Mouse (Mus musculus) megakaryocyte, embryonic 14.5 days (primary cell): ENCODE results near the gene Orai3.

Experiments
- FLI1 ChIP-seq: IDR thresholded peaks from 2 replicates; pipeline ENCODE4 v1.6.1; 2012; ENCODE audit warnings: low read length, inconsistent platforms, mixed read lengths
- GATA1 ChIP-seq: IDR thresholded peaks from 3 replicates; pipeline ENCODE4 v1.6.1; 2012; ENCODE audit warnings: mixed read lengths, low read length, inconsistent platforms, borderline replicate concordance

DNA sequence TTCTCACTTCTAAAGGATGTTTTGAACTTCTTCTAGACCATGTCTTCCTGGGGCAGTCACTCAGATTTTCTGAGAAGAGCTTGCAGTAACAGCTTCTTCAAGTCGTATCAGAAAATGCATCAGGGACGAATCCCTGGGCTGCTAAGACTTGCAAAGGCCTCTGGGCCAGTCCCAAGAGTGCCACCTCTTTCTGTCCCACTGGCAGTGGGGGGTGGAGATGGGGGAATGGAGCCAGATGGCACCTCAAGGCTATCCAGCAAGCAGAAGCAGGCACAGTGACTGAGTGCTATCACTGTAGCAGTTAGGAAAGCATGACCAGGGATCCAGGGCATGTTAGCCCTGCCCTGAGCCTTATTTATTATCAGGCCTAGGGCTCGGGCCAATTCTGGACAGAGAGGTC, 42.7 kb downstream of the Orai3 start:
- no peak for TF ChIP-seq GATA1
- TF ChIP-seq FLI1, result no peak
